In genomic region chr5:120612822-120613604, GRCm38 (mm10) we compare ENCODE assay signal across 7 mouse cellular contexts. TPM values are rescaled to one million over a fixed set of nuclear protein-coding genes. Genes with fewer than 3 reads are reported as not detected.
DNase-seq lines count a peak whose midpoint lies in the region; ATAC-seq lines count a peak whose summit lies in the region.

No protein-coding gene starts in this region.

- no peaks in the 10 kb centered on the region for H3K27me3 ChIP-seq in intestine, embryonic 15.5 days (replicated peaks)
- no peaks in the 10 kb centered on the region for H3K27me3 ChIP-seq in midbrain, embryonic 10.5 days (ENCODE audit: low read depth, poor library complexity, severe bottlenecking)

- no peaks in the 10 kb centered on the region for H3K9me3 ChIP-seq in intestine, embryonic 15.5 days
- H3K9me3 ChIP-seq in midbrain, embryonic 10.5 days (replicated peaks) = peaks cover 7% of the 10 kb centered on the region; the same call in 1 of the 2 replicates

- peak overlapping the region; percentile 76 for H3K4me3 ChIP-seq in intestine, embryonic 15.5 days (replicated peaks)
- H3K4me3 ChIP-seq in midbrain, embryonic 10.5 days = peak overlapping the region; percentile 72

- peak; percentile 100 for DNase-seq in adrenal gland, adult 2 months
- DNase-seq in embryo, embryonic 11.5 days (ENCODE audit: low read depth, low spot score) = peak; percentile 100
- DNase-seq in gastrocnemius, postnatal 36 days = peak; percentile 99 to 100
- DNase-seq in left cerebral cortex, postnatal 25 days (ENCODE audit: low spot score in 2 of 2) = peak; percentile 100
- peak; percentile 99 for DNase-seq in midbrain, embryonic 10.5 days (ENCODE audit: low spot score)
- peak; percentile 100 for DNase-seq in right cerebral cortex, postnatal 4 days

- peak overlapping the region; percentile 85 for H3K27ac ChIP-seq in intestine, embryonic 15.5 days
- H3K27ac ChIP-seq in midbrain, embryonic 10.5 days (replicated peaks) = peak overlapping the region; percentile 96

- WGBS in intestine, embryonic 15.5 days = under 1% methylated on average over 69 of the region's 69 CpGs
- WGBS in midbrain, embryonic 10.5 days = under 1% methylated on average over 69 of the region's 69 CpGs

- peak; percentile 94 for ATAC-seq in intestine, embryonic 15.5 days

- intact Hi-C loops in gastrocnemius, postnatal 36 days (cut with DNase I) = no loop called here
- intact Hi-C loops in left cerebral cortex, postnatal 25 days (cut with DNase I) = no loop called here

- H3K36me3 ChIP-seq in intestine, embryonic 15.5 days = peaks cover 7% of the 10 kb centered on the region
- H3K36me3 ChIP-seq in midbrain, embryonic 10.5 days = peaks cover 53% of the 10 kb centered on the region

- H3K9ac ChIP-seq in intestine, embryonic 15.5 days = peak overlapping the region; percentile 72

- peaks cover 14% of the 10 kb centered on the region for H3K4me1 ChIP-seq in intestine, embryonic 15.5 days (replicated peaks)
- peaks cover 23% of the 10 kb centered on the region for H3K4me1 ChIP-seq in midbrain, embryonic 10.5 days

- peak overlapping the region; percentile 83 for H3K4me2 ChIP-seq in intestine, embryonic 15.5 days (replicated peaks)

RNA-seq across cellular contexts. Expression of gene Ddx54, which starts 0.5 kb away (rescaled TPM):
- total RNA-seq in adrenal gland, adult 2 months (2021) = 10 to 100 TPM; 46.8 to 49.5 TPM
- polyA plus RNA-seq in adrenal gland, adult 2 months (2012; rRNA removed) = 42.7 and 49.6 TPM in 2 replicates
- 10 to 100 TPM; 15.8 to 17.7 TPM for total RNA-seq in gastrocnemius, postnatal 36 days (2021)
- polyA plus RNA-seq in intestine, embryonic 15.5 days (2015; fragmentation: Nextera tagmentation; extraction: Ambion mirVana) = 47.5 and 49.3 TPM in 2 replicates
- 10 to 100 TPM; 38.7 to 39.6 TPM for total RNA-seq in left cerebral cortex, postnatal 25 days (2021)
- 59.4 and 59.7 TPM in 2 replicates for polyA plus RNA-seq in midbrain, embryonic 10.5 days (2016; fragmentation: Nextera tagmentation; extraction: Ambion mirVana)

RNA-seq across cellular contexts. Expression of gene Rita1, which starts 0.6 kb away (rescaled TPM):
- 10 to 100 TPM; 11.6 to 22.7 TPM for total RNA-seq in adrenal gland, adult 2 months (2021)
- 32.5 and 33.5 TPM in 2 replicates for polyA plus RNA-seq in adrenal gland, adult 2 months (2012; rRNA removed)
- total RNA-seq in gastrocnemius, postnatal 36 days (2021) = 1 to 10 TPM; 5.6 to 6.8 TPM
- polyA plus RNA-seq in intestine, embryonic 15.5 days (2015; fragmentation: Nextera tagmentation; extraction: Ambion mirVana) = 10.6 and 11.4 TPM in 2 replicates
- 10 to 100 TPM; 31.4 to 32.6 TPM for total RNA-seq in left cerebral cortex, postnatal 25 days (2021)
- 16.0 and 16.2 TPM in 2 replicates for polyA plus RNA-seq in midbrain, embryonic 10.5 days (2016; fragmentation: Nextera tagmentation; extraction: Ambion mirVana)

RNA-seq across cellular contexts. Expression of gene Cfap73, which starts 21.0 kb away (rescaled TPM):
- total RNA-seq in adrenal gland, adult 2 months (2021) = 1 to 10 TPM in 1 of 2 experiments, not detected in 1; 1.6 TPM
- polyA plus RNA-seq in adrenal gland, adult 2 months (2012; rRNA removed) = not detected in 2 replicates
- total RNA-seq in gastrocnemius, postnatal 36 days (2021) = not detected
- not detected in 2 replicates for polyA plus RNA-seq in intestine, embryonic 15.5 days (2015; fragmentation: Nextera tagmentation; extraction: Ambion mirVana)
- not detected for total RNA-seq in left cerebral cortex, postnatal 25 days (2021)
- not detected in 2 replicates for polyA plus RNA-seq in midbrain, embryonic 10.5 days (2016; fragmentation: Nextera tagmentation; extraction: Ambion mirVana)

RNA-seq across cellular contexts. Expression of gene Iqcd, which starts 24.2 kb away (rescaled TPM):
- total RNA-seq in adrenal gland, adult 2 months (2021) = under 1 TPM; 0.29 to 0.55 TPM
- polyA plus RNA-seq in adrenal gland, adult 2 months (2012; rRNA removed) = 0.29 and 0.49 TPM in 2 replicates
- under 1 TPM in 1 of 2 experiments, not detected in 1; 0.15 TPM for total RNA-seq in gastrocnemius, postnatal 36 days (2021)
- 0.28 and 0.40 TPM in 2 replicates for polyA plus RNA-seq in intestine, embryonic 15.5 days (2015; fragmentation: Nextera tagmentation; extraction: Ambion mirVana)
- under 1 TPM; 0.32 to 0.48 TPM for total RNA-seq in left cerebral cortex, postnatal 25 days (2021)
- polyA plus RNA-seq in midbrain, embryonic 10.5 days (2016; fragmentation: Nextera tagmentation; extraction: Ambion mirVana) = 0.95 and 0.98 TPM in 2 replicates

RNA-seq across cellular contexts. Expression of gene Tpcn1, which starts 24.5 kb away (rescaled TPM):
- total RNA-seq in adrenal gland, adult 2 months (2021) = 10 to 100 TPM; 38.1 to 51.3 TPM
- polyA plus RNA-seq in adrenal gland, adult 2 months (2012; rRNA removed) = 48.9 and 59.8 TPM in 2 replicates
- total RNA-seq in gastrocnemius, postnatal 36 days (2021) = 10 to 100 TPM; 35.2 to 44.6 TPM
- polyA plus RNA-seq in intestine, embryonic 15.5 days (2015; fragmentation: Nextera tagmentation; extraction: Ambion mirVana) = 25.3 and 26.8 TPM in 2 replicates
- total RNA-seq in left cerebral cortex, postnatal 25 days (2021) = 10 to 100 TPM; 33.9 to 39.4 TPM
- polyA plus RNA-seq in midbrain, embryonic 10.5 days (2016; fragmentation: Nextera tagmentation; extraction: Ambion mirVana) = 10.3 and 11.1 TPM in 2 replicates

Comparison
In these comparisons a context has a peak if more than half of its experiments do, and no peak if none do; other contexts are left out.
1. Peak in every context shown above with its lines: DNase-seq, ATAC-seq, H3K4me3 ChIP-seq and H3K27ac ChIP-seq.